Comparison of ENCODE assay signal across 11 mouse cellular contexts in genomic region chr17:84157743-84158460, GRCm38 (mm10). TPM values are rescaled to one million over a fixed set of nuclear protein-coding genes. Genes with fewer than 3 reads are reported as not detected.
DNase-seq lines count a peak whose midpoint lies in the region; ATAC-seq lines count a peak whose summit lies in the region.
"Had no signal": no experiment of that assay in that cellular context is flagged by ENCODE, and none has a peak within 500 bp of the region (broad histone marks: within the 10 kb centered on the region; RNA-seq: fewer than 3 reads in every experiment).

No protein-coding gene starts in this region.

- 64% methylated on average over 6 of the region's 6 CpGs for WGBS in hindbrain, embryonic 10.5 days
- WGBS in hindbrain, embryonic 13.5 days: 60% methylated on average over 6 of the region's 6 CpGs
- 54% methylated on average over 6 of the region's 6 CpGs for WGBS in intestine, embryonic 15.5 days
- WGBS in kidney, embryonic 15.5 days: 64% methylated on average over 6 of the region's 6 CpGs
- WGBS in liver, embryonic 16.5 days (ENCODE audit: insufficient replicate concordance): 57% methylated on average over 6 of the region's 6 CpGs

- H3K36me3 ChIP-seq in hindbrain, embryonic 10.5 days: no peaks in the 10 kb centered on the region
- H3K36me3 ChIP-seq in hindbrain, embryonic 13.5 days: no peaks in the 10 kb centered on the region
- H3K36me3 ChIP-seq in intestine, embryonic 15.5 days: no peaks in the 10 kb centered on the region
- H3K36me3 ChIP-seq in kidney, embryonic 15.5 days: no peaks in the 10 kb centered on the region
- H3K36me3 ChIP-seq in liver, embryonic 16.5 days (ENCODE audit: control insufficient read depth, insufficient read depth): no peaks in the 10 kb centered on the region
- H3K36me3 ChIP-seq: forebrain, embryonic 12.5 days; limb, embryonic 15.5 days had no signal

- H3K9me3 ChIP-seq in hindbrain, embryonic 10.5 days: no peaks in the 10 kb centered on the region
- H3K9me3 ChIP-seq in hindbrain, embryonic 13.5 days: no peaks in the 10 kb centered on the region
- H3K9me3 ChIP-seq in intestine, embryonic 15.5 days: no peaks in the 10 kb centered on the region
- no peaks in the 10 kb centered on the region for H3K9me3 ChIP-seq in kidney, embryonic 15.5 days (replicated peaks)
- H3K9me3 ChIP-seq in liver, embryonic 16.5 days (replicated peaks; ENCODE audit: control insufficient read depth, low read length): no peaks in the 10 kb centered on the region
- H3K9me3 ChIP-seq: forebrain, embryonic 12.5 days; limb, embryonic 15.5 days had no signal

- H3K9ac ChIP-seq in hindbrain, embryonic 13.5 days: no peak overlapping the region
- peak overlapping the region; percentile 32 for H3K9ac ChIP-seq in intestine, embryonic 15.5 days
- no peak overlapping the region for H3K9ac ChIP-seq in kidney, embryonic 15.5 days
- H3K9ac ChIP-seq in liver, embryonic 16.5 days (ENCODE audit: low read depth, low read length): 0 out of 2 replicates have a peak overlapping the region, but pooled peaks have one; percentile 1
- H3K9ac ChIP-seq: forebrain, embryonic 12.5 days; limb, embryonic 15.5 days had no signal

- 0 out of 2 replicates have a peak overlapping the region, but pooled peaks have one; percentile 41 for H3K27ac ChIP-seq in hindbrain, embryonic 10.5 days
- H3K27ac ChIP-seq in hindbrain, embryonic 13.5 days: no peak overlapping the region
- H3K27ac ChIP-seq in intestine, embryonic 15.5 days: peak overlapping the region; percentile 92
- peak overlapping the region; percentile 97 for H3K27ac ChIP-seq in kidney, embryonic 15.5 days
- peak overlapping the region; percentile 84 for H3K27ac ChIP-seq in liver, embryonic 16.5 days (ENCODE audit: low read length)
- H3K27ac ChIP-seq: forebrain, embryonic 12.5 days; limb, embryonic 15.5 days had no signal

- H3K4me3 ChIP-seq in hindbrain, embryonic 10.5 days: no peak overlapping the region
- H3K4me3 ChIP-seq in hindbrain, embryonic 13.5 days: no peak overlapping the region
- H3K4me3 ChIP-seq in intestine, embryonic 15.5 days (replicated peaks): 0 out of 2 replicates have a peak overlapping the region, but pooled peaks have one; percentile 7
- H3K4me3 ChIP-seq in kidney, embryonic 15.5 days (replicated peaks): no peak overlapping the region
- no peak overlapping the region for H3K4me3 ChIP-seq in liver, embryonic 16.5 days (ENCODE audit: low read depth, low read length)
- H3K4me3 ChIP-seq: forebrain, embryonic 12.5 days; limb, embryonic 15.5 days had no signal

- ATAC-seq in hindbrain, embryonic 13.5 days (ENCODE audit: low FRiP score): no peak
- no peak for ATAC-seq in intestine, embryonic 15.5 days
- no peak for ATAC-seq in kidney, embryonic 15.5 days (replicated peaks; ENCODE audit: low FRiP score)
- no peak for ATAC-seq in liver, embryonic 16.5 days (ENCODE audit: low read depth)

- no peak overlapping the region for H3K4me2 ChIP-seq in hindbrain, embryonic 13.5 days
- H3K4me2 ChIP-seq in intestine, embryonic 15.5 days (replicated peaks): peak overlapping the region; percentile 51
- peak overlapping the region; percentile 19; the same call in 1 of the 2 replicates for H3K4me2 ChIP-seq in kidney, embryonic 15.5 days
- no peak overlapping the region for H3K4me2 ChIP-seq in liver, embryonic 16.5 days (ENCODE audit: low read depth, low read length)
- H3K4me2 ChIP-seq: forebrain, embryonic 12.5 days; limb, embryonic 15.5 days had no signal

- no peak for DNase-seq in hindbrain, embryonic 10.5 days (ENCODE audit: low spot score)
- DNase-seq in ovary, adult 18-20 months (ENCODE audit: low spot score): no peak
- no peak for DNase-seq in layer of hippocampus, postnatal 10 days (ENCODE audit: low spot score in 2 of 2)
- DNase-seq in adrenal gland, postnatal 14 days: no peak
- DNase-seq: embryo, embryonic 11 days had no signal

- H3K4me1 ChIP-seq in hindbrain, embryonic 10.5 days (replicated peaks): peaks cover 49% of the 10 kb centered on the region
- peaks cover 28% of the 10 kb centered on the region for H3K4me1 ChIP-seq in hindbrain, embryonic 13.5 days (replicated peaks)
- peaks cover 49% of the 10 kb centered on the region for H3K4me1 ChIP-seq in intestine, embryonic 15.5 days (replicated peaks)
- peaks cover 60% of the 10 kb centered on the region for H3K4me1 ChIP-seq in kidney, embryonic 15.5 days
- peaks cover 67% of the 10 kb centered on the region for H3K4me1 ChIP-seq in liver, embryonic 16.5 days (ENCODE audit: control insufficient read depth, low read depth, low read length)

- H3K27me3 ChIP-seq in hindbrain, embryonic 10.5 days (ENCODE audit: insufficient read depth, poor library complexity, severe bottlenecking): peaks cover 40% of the 10 kb centered on the region
- H3K27me3 ChIP-seq in hindbrain, embryonic 13.5 days: peaks cover 24% of the 10 kb centered on the region
- H3K27me3 ChIP-seq in intestine, embryonic 15.5 days (replicated peaks): no peaks in the 10 kb centered on the region
- no peaks in the 10 kb centered on the region for H3K27me3 ChIP-seq in kidney, embryonic 15.5 days
- no peaks in the 10 kb centered on the region for H3K27me3 ChIP-seq in liver, embryonic 16.5 days (ENCODE audit: control insufficient read depth, insufficient read depth, low read depth, low read length)

RNA-seq across cellular contexts. Expression of gene Zfp36l2, which starts 29.8 kb away (rescaled TPM):
- 9.3 and 9.9 TPM in 2 replicates for polyA plus RNA-seq in hindbrain, embryonic 10.5 days (2016; fragmentation: Nextera tagmentation; extraction: Ambion mirVana)
- 5.1 and 5.2 TPM in 2 replicates for polyA plus RNA-seq in hindbrain, embryonic 13.5 days (2015; fragmentation: Nextera tagmentation; extraction: Ambion mirVana)
- 23.2 and 29.7 TPM in 2 replicates for polyA plus RNA-seq in intestine, embryonic 15.5 days (2015; fragmentation: Nextera tagmentation; extraction: Ambion mirVana)
- 13.7 and 14.7 TPM in 2 replicates for polyA plus RNA-seq in kidney, embryonic 15.5 days (2015; fragmentation: Nextera tagmentation; extraction: Ambion mirVana)
- polyA plus RNA-seq in liver, embryonic 16.5 days (2015; fragmentation: Nextera tagmentation; extraction: Ambion mirVana): 4.6 and 4.7 TPM in 2 replicates
- 10 to 100 TPM; 24.4 to 25.4 TPM for total RNA-seq in layer of hippocampus, postnatal 10 days (2021)
- total RNA-seq in adrenal gland, postnatal 14 days (2021): 73.8 and 85.4 TPM in 2 replicates

Comparison
In these comparisons a context has a peak if more than half of its experiments do, and no peak if none do; other contexts are left out.
1. H3K4me2 ChIP-seq: peak in intestine, embryonic 15.5 days (single experiment) and kidney, embryonic 15.5 days (single experiment); none in hindbrain, embryonic 13.5 days (single experiment) and liver, embryonic 16.5 days (single experiment).
2. H3K9ac ChIP-seq: peak in intestine, embryonic 15.5 days (single experiment) and liver, embryonic 16.5 days (single experiment); none in hindbrain, embryonic 13.5 days (single experiment) and kidney, embryonic 15.5 days (single experiment).